Mouse (Mus musculus) MEL (cell line): ENCODE data around the gene Pard3.

Experiments used
- CTCF ChIP-seq, 3 experiments: IDR thresholded peaks in 2 of 3; conservative IDR thresholded peaks in 1 of 3; 2 replicates each; pipeline ENCODE4 v1.5.1; 2011 to 2012; ENCODE audit warnings: low read length in 3 of 3, low read depth in 2 of 3, mild to moderate bottlenecking in 2 of 3, improper control_type of control experiment in 1 of 3, inconsistent platforms in 1 of 3, mixed read lengths in 1 of 3, moderate library complexity in 1 of 3; ENCODE audit not compliant: control insufficient read depth in 1 of 3, insufficient read depth in 1 of 3, poor library complexity in 1 of 3, severe bottlenecking in 1 of 3
- EP300 ChIP-seq, 2 experiments: IDR thresholded peaks; 2 replicates each; pipeline ENCODE4 v1.6.1; 2011; ENCODE audit warnings: improper control_type of control experiment in 2 of 2, low read length in 2 of 2, low read depth in 1 of 2, mild to moderate bottlenecking in 1 of 2
- POLR2A ChIP-seq, 2 experiments: IDR thresholded peaks; 2 replicates each; pipeline ENCODE4 v1.6.1; 2011 to 2012; ENCODE audit warnings: low read length in 2 of 2, mild to moderate bottlenecking in 2 of 2, control low read depth in 1 of 2, improper control_type of control experiment in 1 of 2, low read depth in 1 of 2, moderate library complexity in 1 of 2; ENCODE audit not compliant: control insufficient read depth in 1 of 2, insufficient read depth in 1 of 2, poor library complexity in 1 of 2

DNA sequence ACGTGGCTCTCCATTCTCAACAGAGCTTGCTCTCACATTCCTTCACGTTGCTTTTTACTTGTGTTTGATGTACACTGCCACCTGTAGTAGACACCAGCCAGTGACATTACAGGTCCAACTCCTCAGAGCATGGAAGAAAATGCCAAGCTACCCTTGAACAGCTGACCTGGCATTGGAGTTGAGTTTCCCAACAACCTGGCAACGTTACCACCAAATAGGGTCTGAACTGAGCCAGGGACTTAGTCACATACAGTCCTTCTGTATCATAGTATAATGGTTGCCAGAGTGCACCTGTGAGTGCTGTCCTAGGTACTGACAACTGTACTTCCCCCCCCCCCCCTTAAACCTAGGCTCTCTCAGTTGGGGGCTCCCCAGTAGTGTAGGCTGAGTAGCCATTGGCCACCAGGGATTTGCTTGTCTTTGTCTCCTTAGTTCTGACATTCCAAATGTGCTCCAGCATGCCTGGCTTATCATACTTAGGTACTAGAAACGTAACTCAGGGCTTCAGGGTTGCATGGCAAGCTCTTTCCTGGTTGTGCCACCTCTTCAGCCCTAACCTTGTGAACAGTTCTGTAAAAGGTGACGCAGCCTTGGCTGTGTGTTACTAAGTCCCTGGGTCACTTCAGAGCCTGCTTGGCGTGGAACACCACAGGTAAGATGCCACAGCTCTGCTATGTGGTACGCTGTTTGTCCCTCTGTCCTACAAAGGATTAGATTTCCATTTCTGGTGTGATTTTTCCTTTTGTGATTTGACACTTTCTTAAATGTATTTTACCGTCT lies 201.2 kb downstream of the Pard3 start:
- no peak for TF ChIP-seq POLR2A (IDR thresholded peaks at IDR 0.05; ENCODE audit: control insufficient read depth in 1 of 2, insufficient read depth in 1 of 2, low read depth in 1 of 2, low read length in 2 of 2, poor library complexity in 1 of 2)
- TF ChIP-seq EP300 (IDR thresholded peaks at IDR 0.05; ENCODE audit: low read depth in 1 of 2, low read length in 2 of 2), result no peak
- no peak for TF ChIP-seq CTCF (IDR thresholded peaks at IDR 0.05 in 2 of 3, conservative IDR thresholded peaks at IDR 0.05 in 1 of 3; ENCODE audit: control insufficient read depth in 1 of 3, insufficient read depth in 1 of 3, low read depth in 2 of 3, low read length in 3 of 3, poor library complexity in 1 of 3, severe bottlenecking in 1 of 3)
